Mouse (Mus musculus): Measurements from ENCODE around the gene Zswim3. TPM values are rescaled to one million over a fixed set of nuclear protein-coding genes. Genes with fewer than 3 reads are reported as not detected.
"Not testable (repeated sequence)": the region's sequence is repeated elsewhere in the genome, so short reads cannot be mapped to it uniquely, and the experiment has no call there.

The Zswim3 gene
- total RNA-seq, 2 experiments from 2014 or later, result 6.0 to 8.3 TPM

GRCm38 (mm10) chr2:164835164-164835563 lies 30.3 kb downstream of the Zswim3 start:
- no peak for DNase-seq (ENCODE audit: low spot score in 2 of 2)

DNA sequence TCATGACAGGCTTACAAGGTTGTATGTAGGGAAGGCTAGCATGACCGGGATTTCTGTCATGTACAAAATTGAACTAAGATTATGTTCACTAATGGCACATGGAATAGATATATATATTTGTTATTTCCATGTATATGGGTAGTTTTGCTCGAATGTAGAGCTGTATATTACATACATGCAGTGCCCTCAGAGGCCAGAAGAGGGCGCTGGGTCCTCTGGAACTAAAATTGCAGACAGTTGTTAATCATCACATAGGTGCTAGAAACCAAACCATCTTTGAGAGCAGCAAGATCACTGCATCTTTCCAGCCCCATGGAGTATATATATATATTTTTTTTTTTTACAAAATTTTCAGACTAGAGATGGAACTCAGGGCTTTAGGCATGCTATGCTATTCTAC lies 40.9 kb downstream of the Zswim3 start:
- no peak for DNase-seq (ENCODE audit: low spot score in 2 of 2)

DNA sequence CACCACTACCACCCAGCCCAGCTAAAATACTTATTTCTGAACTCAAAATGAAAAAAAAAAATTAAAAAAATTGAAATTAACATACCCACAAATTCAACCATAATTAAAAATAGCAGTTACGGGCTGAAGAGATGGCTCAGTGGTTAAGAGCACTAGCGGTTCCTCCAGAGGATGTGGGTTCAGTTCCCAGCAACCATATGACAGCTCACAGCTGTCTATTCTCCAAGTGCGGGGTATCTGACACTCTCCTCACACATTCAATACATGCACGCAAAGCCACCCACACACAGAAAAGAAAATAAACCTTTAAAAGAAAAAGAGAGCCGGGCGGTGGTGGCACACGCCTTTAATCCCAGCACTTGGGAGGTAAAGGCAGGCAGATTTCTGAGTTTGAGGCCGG lies 45.2 kb downstream of the Zswim3 start:
- DNase-seq (ENCODE audit: low spot score in 2 of 2), result no peak

- DNase-seq (ENCODE audit: low spot score in 2 of 2), result not testable (repeated sequence)
Observed at GRCm38 (mm10) chr2:164855572-164855971, 50.7 kb downstream of the Zswim3 start.

DNA sequence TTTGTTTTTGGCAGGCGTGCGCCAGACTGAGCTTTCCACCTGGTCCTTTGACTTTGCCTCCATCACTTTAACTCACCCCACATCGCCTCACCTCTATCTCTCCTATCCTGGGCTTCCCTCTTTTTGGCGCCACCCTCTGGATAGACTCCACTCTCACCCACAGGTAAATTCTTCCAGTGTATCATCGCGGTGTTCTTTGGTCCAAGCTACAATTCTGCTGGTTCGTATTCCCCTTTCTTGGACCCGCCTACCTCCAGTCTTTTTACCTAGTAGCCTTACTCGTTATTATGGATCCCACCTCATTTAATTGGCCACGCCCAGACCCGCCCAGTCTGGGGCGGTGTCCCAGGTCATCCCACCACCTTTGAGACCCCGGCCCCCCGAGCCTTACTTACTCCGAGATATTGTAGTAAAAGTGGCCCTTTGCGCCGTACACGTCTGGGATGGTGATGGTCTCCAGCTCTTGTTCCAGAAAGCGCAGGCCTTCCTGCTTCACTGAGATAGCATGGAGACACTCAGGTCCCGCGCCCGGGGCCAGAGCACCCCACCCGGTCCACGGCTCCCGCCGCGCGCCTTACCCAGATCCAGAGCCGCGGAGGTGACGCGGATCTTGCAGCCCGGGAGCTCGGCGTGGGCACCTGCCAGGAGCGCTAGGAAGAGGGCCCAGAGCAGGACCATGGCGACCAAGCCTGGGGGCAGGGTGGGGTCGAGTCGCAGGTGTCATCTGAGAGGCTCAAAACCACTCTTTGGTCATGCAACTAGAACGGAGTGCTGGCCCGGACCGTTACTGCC lies 51.6 kb downstream of the Zswim3 start:
- DNase-seq (ENCODE audit: low spot score in 2 of 2), result no peak

GRCm38 (mm10) chr2:164857101-164857821 lies 52.4 kb downstream of the Zswim3 start, which contains the start of gene Pltp:
Gene Pltp, minus strand, starts transcription at chr2:164857711.
- no peak for DNase-seq (ENCODE audit: low spot score in 2 of 2)

DNA sequence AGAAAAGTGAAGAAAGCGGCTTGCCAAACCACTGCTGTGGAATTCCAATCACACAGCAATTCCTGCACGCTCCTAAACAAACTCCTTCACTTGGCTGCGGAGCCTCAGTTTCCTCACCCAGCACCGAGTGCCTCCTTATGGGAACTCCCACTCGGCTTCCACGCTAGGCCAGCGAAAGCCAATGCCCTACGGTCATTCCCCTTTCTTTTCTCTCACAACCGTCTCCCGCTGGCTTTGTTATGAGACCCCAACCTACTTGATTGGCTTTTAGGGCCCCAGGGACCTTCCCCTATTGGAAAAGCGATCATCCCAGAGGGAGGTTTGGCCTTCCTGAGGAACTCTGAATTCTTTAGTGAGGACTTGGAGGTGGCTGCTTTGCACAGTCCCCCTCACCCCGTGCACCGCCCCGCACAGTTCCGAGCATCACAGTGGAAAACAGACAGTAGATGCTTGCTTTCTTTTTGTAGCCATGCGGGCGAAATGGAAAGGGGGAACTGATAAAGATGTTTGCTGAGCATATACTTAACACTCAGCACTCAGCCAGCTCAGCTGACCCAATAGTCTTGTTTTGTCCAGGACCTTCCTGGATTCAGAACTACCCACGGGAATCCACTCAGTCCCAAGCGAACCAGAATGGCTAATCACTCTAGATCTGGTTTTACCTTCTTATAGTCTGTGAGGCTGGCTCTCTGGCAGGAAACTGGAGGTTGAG lies 53.1 kb downstream of the Zswim3 start:
- no peak for DNase-seq (ENCODE audit: low spot score in 2 of 2)

GRCm38 (mm10) chr2:164859155-164859554 lies 54.3 kb downstream of the Zswim3 start:
- no peak for DNase-seq (ENCODE audit: low spot score in 2 of 2)

GRCm38 (mm10) chr2:164859640-164860432 lies 54.9 kb downstream of the Zswim3 start:
- no peak for DNase-seq (ENCODE audit: low spot score in 2 of 2)

- DNase-seq (ENCODE audit: low spot score in 2 of 2), result no peak
Observed at GRCm38 (mm10) chr2:164861094-164861493, 56.2 kb downstream of the Zswim3 start.

DNA sequence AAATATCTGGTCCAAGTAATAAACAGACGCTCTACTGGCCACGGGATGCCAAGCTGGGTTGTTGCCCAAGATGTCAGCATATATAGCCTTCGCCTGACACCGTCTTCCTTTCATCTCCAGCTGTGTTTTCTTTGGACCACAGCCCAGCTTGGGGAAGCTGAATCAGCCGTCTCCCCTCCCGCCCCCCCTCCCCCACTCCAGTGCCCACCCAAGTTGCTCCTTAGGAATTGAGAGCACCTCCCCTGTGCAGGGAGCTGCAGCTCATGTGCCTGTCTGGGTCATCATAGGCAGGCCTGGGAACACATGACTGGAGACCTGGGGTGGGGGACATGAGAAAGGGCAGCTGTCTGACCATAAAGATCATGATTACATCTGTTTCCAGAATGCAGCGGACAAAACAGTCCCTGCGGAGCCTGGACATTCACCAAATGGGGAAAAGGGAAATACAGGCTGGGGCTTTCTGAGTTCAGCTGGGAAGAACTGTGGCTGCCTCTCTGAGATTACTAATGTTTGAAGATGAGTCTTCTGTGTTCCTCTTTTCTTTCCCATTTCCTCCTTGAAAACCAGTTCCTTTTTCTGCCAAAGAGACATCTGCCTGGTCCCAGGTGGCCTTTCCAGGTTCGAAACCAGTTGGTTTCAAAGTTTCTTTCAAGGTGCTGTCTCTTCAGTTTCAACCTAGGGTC lies 57.4 kb downstream of the Zswim3 start:
- DNase-seq (ENCODE audit: low spot score in 2 of 2), result no peak

DNA sequence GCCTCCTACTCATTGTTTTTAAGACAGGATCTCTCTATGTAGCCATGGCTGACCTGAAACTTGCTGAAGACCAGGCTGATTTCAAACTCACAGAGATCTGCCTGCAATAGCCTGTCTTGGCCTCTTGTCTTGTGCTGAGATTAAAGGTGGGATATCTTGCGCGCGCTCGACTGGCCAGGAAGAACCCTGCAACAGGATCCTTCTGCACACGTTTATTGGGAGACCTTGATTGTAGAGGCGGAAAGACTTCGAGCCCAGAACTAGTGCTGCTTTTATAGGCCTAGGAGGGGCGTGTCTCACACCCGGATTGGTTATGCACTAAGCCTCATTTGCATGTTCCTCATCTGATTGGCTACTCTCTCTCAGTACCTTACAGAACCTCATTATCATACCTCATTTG lies 58.5 kb downstream of the Zswim3 start:
- DNase-seq (ENCODE audit: low spot score in 2 of 2), result not testable (repeated sequence)

DNA sequence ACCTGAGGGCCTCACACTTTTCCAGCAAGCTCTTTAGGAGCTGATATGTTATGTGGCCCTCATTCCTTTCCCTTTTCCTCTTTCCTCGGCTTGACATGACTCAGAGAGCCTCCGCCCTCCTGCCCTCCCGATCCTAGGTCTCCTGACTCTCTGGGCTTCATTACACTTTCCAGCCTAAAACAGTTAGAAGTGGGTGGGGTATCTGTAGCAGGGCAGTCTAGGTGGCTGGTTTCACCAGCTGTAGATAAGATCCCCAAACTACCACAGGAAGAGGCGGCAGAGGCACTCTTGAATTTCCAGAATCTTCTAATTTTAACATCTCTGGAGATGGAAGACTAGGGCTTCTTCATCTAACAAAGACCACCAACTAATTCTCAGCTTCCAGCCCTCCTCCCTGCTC lies 59.7 kb downstream of the Zswim3 start:
- DNase-seq (ENCODE audit: low spot score in 2 of 2), result no peak

GRCm38 (mm10) chr2:164866741-164867551 lies 62.0 kb downstream of the Zswim3 start:
- no peak for DNase-seq (ENCODE audit: low spot score in 2 of 2)

DNA sequence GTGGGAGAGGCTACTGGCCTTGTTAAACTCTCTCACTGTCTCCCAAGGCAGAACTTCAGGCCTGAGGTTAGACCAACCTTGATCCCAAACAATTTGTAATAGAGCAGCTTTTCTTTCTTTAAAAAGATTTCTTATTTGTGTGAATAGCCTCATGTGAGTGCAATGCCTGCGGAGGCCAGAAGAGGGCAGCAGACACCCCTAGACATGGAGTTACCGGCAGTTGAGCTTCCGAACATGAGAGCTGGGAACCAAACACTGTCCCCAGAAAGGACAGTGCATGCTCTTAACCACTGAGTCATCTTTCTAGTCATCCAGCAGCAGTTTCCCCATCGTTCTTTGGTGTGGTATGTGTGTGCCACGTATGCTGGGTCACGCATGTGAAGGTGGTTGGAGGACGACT lies 62.7 kb downstream of the Zswim3 start:
- DNase-seq (ENCODE audit: low spot score in 2 of 2), result no peak

DNA sequence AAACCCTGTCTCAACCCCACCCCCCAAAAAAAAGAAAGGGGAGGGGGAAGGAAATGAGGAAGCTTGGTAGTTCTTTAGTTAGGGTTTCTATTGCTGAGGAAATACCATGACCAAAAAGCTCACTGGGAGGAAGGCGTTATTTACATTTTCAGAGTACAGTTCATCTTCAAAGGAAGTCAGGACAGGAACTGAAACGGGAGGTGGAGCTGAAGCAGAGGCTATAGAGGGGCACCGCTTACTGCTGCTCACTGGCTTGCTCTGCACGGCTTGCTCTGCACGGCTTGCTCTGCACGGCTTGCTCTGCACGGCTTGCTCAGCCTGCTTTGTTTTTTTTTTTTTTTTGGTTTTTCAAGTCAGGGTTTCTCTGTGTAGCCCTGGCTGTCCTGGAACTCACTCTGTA lies 63.6 kb downstream of the Zswim3 start:
- no peak for DNase-seq (ENCODE audit: low spot score in 2 of 2)
